Mouse (Mus musculus): Measurements from ENCODE around the gene Dnm1.

DNA sequence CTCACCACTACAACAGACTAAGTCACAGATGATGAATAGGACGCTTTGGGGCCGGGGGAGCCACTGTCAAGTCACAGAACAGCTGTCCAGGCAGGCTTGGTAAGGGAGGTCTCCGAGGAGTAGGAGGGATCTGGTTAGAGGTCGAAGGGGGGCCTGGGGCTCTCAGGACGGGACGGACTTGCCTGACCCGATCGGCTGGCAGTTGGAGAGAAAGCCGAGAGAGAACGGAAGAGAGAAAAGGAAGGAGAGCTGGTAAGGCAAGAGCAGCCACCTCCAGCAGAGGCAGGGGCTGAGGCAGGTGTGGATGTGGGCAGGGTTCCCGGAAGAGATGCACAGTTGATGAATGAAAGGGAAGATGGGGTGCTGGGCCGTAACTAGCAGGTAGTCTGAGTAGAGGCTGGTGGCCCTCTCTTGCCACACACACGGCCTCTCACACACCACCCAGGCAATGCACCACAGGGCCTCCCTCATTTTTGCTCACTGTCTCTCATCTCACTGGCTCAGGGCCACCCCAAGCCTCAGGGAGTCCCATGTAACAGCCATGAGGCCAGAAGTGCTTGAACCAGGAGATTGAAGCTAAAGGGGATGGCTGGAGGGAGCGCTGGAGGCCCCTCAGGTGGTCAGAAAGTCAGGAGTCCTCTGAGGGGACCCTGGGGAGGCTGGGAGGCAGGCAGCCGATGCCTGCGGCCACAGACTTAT is 44.1 kb downstream of the Dnm1 start:
- no peak for TF ChIP-seq CTCF (IDR thresholded peaks at IDR 0.05; ENCODE audit: borderline replicate concordance, insufficient read depth, low read length)
- TF ChIP-seq POLR2A (IDR thresholded peaks at IDR 0.05; ENCODE audit: low read depth, low read length) = no peak
